Comparison of ENCODE assay signal across 15 mouse cellular contexts in genomic region chr1:143675734-143676361, GRCm38 (mm10). TPM values are rescaled to one million over a fixed set of nuclear protein-coding genes. Genes with fewer than 3 reads are reported as not detected.
DNase-seq lines count a peak whose midpoint lies in the region; ATAC-seq and TF ChIP-seq lines count a peak whose summit lies in the region.
"Had no signal": no experiment of that assay in that cellular context is flagged by ENCODE, and none has a peak within 500 bp of the region (broad histone marks: within the 10 kb centered on the region; RNA-seq: fewer than 3 reads in every experiment).

No protein-coding gene starts in this region.

- no peaks in the 10 kb centered on the region for H3K9me3 ChIP-seq in midbrain, embryonic 14.5 days (ENCODE audit: control insufficient read depth, low read length)
- no peaks in the 10 kb centered on the region for H3K9me3 ChIP-seq in midbrain, embryonic 13.5 days
- H3K9me3 ChIP-seq in intestine, embryonic 15.5 days, result no peaks in the 10 kb centered on the region
- H3K9me3 ChIP-seq: limb, embryonic 15.5 days had no signal

- no peaks in the 10 kb centered on the region for H3K27me3 ChIP-seq in midbrain, embryonic 14.5 days (ENCODE audit: control insufficient read depth, insufficient read depth, low read length)
- no peaks in the 10 kb centered on the region for H3K27me3 ChIP-seq in midbrain, embryonic 13.5 days
- no peaks in the 10 kb centered on the region for H3K27me3 ChIP-seq in Patski
- no peaks in the 10 kb centered on the region for H3K27me3 ChIP-seq in intestine, embryonic 15.5 days (replicated peaks)
- H3K27me3 ChIP-seq: limb, embryonic 15.5 days had no signal

- CTCF ChIA-PET in Patski (lab: Charles Lee), result no interaction called here

- no peak overlapping the region for H3K4me2 ChIP-seq in midbrain, embryonic 14.5 days (ENCODE audit: low read length)
- no peak overlapping the region for H3K4me2 ChIP-seq in midbrain, embryonic 13.5 days (replicated peaks)
- no peak overlapping the region for H3K4me2 ChIP-seq in intestine, embryonic 15.5 days (replicated peaks)
- H3K4me2 ChIP-seq: limb, embryonic 15.5 days had no signal

- peak; percentile 44 for TF ChIP-seq CTCF in gastrocnemius, adult 2 months (IDR thresholded peaks at IDR 0.05)
- peak; percentile 34 for TF ChIP-seq CTCF in Patski (IDR thresholded peaks at IDR 0.05)

- 90% methylated on average over 4 of the region's 4 CpGs for WGBS in midbrain, embryonic 14.5 days
- 94% methylated on average over 4 of the region's 4 CpGs for WGBS in midbrain, embryonic 13.5 days
- 87% methylated on average over 4 of the region's 4 CpGs for WGBS in intestine, embryonic 15.5 days

- no peak for DNase-seq in gastrocnemius, adult 2 months
- DNase-seq in gastrocnemius, postnatal 25 days, result no peak
- DNase-seq in midbrain, embryonic 14.5 days, result peak; percentile 76
- no peak for DNase-seq in Patski (ENCODE audit: low read depth, low spot score)
- DNase-seq in retina, postnatal 1 day, result peak; percentile 7
- DNase-seq in cerebellum, adult 9-10 months, result no peak
- DNase-seq: cerebellum, adult 2 months; heart, adult 11 months; lung, adult 18-20 months; thymus, postnatal 36 days had no signal

- peaks cover 26% of the 10 kb centered on the region; the same call in 1 of the 2 replicates for H3K36me3 ChIP-seq in midbrain, embryonic 14.5 days (ENCODE audit: control insufficient read depth, insufficient read depth, low read length)
- peaks cover 28% of the 10 kb centered on the region for H3K36me3 ChIP-seq in midbrain, embryonic 13.5 days
- 0 out of 2 replicates have a peak, but pooled peaks cover 7% of the 10 kb centered on the region for H3K36me3 ChIP-seq in intestine, embryonic 15.5 days

- no peak overlapping the region for H3K27ac ChIP-seq in gastrocnemius, adult 2 months
- H3K27ac ChIP-seq in midbrain, embryonic 14.5 days (replicated peaks; ENCODE audit: low read depth, low read length), result no peak overlapping the region
- no peak overlapping the region for H3K27ac ChIP-seq in midbrain, embryonic 13.5 days
- no peak overlapping the region for H3K27ac ChIP-seq in intestine, embryonic 15.5 days
- H3K27ac ChIP-seq: limb, embryonic 15.5 days had no signal

- POLR2A ChIA-PET in Patski (lab: Charles Lee), result no interaction called here

- in situ Hi-C loops in Patski (cut with MboI; ENCODE audit: low pct_unique_long_range_greater_than_20kb), result no loop called here

- no peak overlapping the region for H3K4me3 ChIP-seq in gastrocnemius, adult 2 months
- no peak overlapping the region for H3K4me3 ChIP-seq in midbrain, embryonic 14.5 days (replicated peaks; ENCODE audit: low read depth, low read length)
- H3K4me3 ChIP-seq in midbrain, embryonic 13.5 days (replicated peaks), result no peak overlapping the region
- H3K4me3 ChIP-seq in intestine, embryonic 15.5 days (replicated peaks), result no peak overlapping the region
- H3K4me3 ChIP-seq: limb, embryonic 15.5 days had no signal

- intact Hi-C loops in gastrocnemius, adult 2 months (cut with DNase I), result no loop called here

- H3K9ac ChIP-seq in midbrain, embryonic 14.5 days (replicated peaks; ENCODE audit: low read length), result no peak overlapping the region
- H3K9ac ChIP-seq in midbrain, embryonic 13.5 days (replicated peaks), result no peak overlapping the region
- H3K9ac ChIP-seq in intestine, embryonic 15.5 days, result no peak overlapping the region
- H3K9ac ChIP-seq: limb, embryonic 15.5 days had no signal

- H3K4me1 ChIP-seq in midbrain, embryonic 14.5 days (ENCODE audit: control insufficient read depth, insufficient read depth, low read length), result no peaks in the 10 kb centered on the region
- H3K4me1 ChIP-seq in midbrain, embryonic 13.5 days (replicated peaks), result no peaks in the 10 kb centered on the region
- H3K4me1 ChIP-seq in intestine, embryonic 15.5 days (replicated peaks), result no peaks in the 10 kb centered on the region
- H3K4me1 ChIP-seq: limb, embryonic 15.5 days had no signal

- no peak for ATAC-seq in midbrain, embryonic 14.5 days (ENCODE audit: low FRiP score, low TSS enrichment)
- no peak for ATAC-seq in midbrain, embryonic 13.5 days
- no peak for ATAC-seq in Patski
- no peak for ATAC-seq in intestine, embryonic 15.5 days
- ATAC-seq: hindbrain, embryonic 16.5 days had no signal

RNA-seq across cellular contexts. Expression of gene Cdc73, which starts 26.8 kb away (rescaled TPM):
- total RNA-seq in gastrocnemius, adult 2 months (2021), result 10 to 100 TPM; 48.8 to 52.7 TPM
- total RNA-seq in gastrocnemius, postnatal 25 days (2021), result 10 to 100 TPM; 36.0 to 36.6 TPM
- 17.1 and 20.6 TPM in 2 replicates for polyA plus RNA-seq in midbrain, embryonic 14.5 days (2014; fragmentation: Nextera tagmentation; extraction: Ambion mirVana)
- polyA plus RNA-seq in midbrain, embryonic 13.5 days (2015; fragmentation: Nextera tagmentation; extraction: Ambion mirVana), result 21.0 and 26.8 TPM in 2 replicates
- polyA plus RNA-seq in Patski (2021), result 56.4 TPM
- 26.7 and 28.0 TPM in 2 replicates for polyA plus RNA-seq in intestine, embryonic 15.5 days (2015; fragmentation: Nextera tagmentation; extraction: Ambion mirVana)

RNA-seq across cellular contexts. Expression of gene B3galt2, which starts 35.4 kb away (rescaled TPM):
- under 1 TPM; 0.31 to 0.98 TPM for total RNA-seq in gastrocnemius, adult 2 months (2021)
- total RNA-seq in gastrocnemius, postnatal 25 days (2021), result 1 to 10 TPM in 1 of 2 experiments, under 1 TPM in 1; 0.97 to 3.3 TPM
- 9.3 and 9.7 TPM in 2 replicates for polyA plus RNA-seq in midbrain, embryonic 14.5 days (2014; fragmentation: Nextera tagmentation; extraction: Ambion mirVana)
- 4.3 and 4.5 TPM in 2 replicates for polyA plus RNA-seq in midbrain, embryonic 13.5 days (2015; fragmentation: Nextera tagmentation; extraction: Ambion mirVana)
- not detected for polyA plus RNA-seq in Patski (2021)
- polyA plus RNA-seq in intestine, embryonic 15.5 days (2015; fragmentation: Nextera tagmentation; extraction: Ambion mirVana), result 0.21 and 0.23 TPM in 2 replicates
- polyA plus RNA-seq: testis, adult 2 months had no signal

RNA-seq across cellular contexts. Expression of gene Glrx2, which starts 40.3 kb away (rescaled TPM):
- 10 to 100 TPM; 77.3 to 81.4 TPM for total RNA-seq in gastrocnemius, adult 2 months (2021)
- 10 to 100 TPM; 73.2 to 79.5 TPM for total RNA-seq in gastrocnemius, postnatal 25 days (2021)
- 99.9 and 117 TPM in 2 replicates for polyA plus RNA-seq in midbrain, embryonic 14.5 days (2014; fragmentation: Nextera tagmentation; extraction: Ambion mirVana)
- 135 and 140 TPM in 2 replicates for polyA plus RNA-seq in midbrain, embryonic 13.5 days (2015; fragmentation: Nextera tagmentation; extraction: Ambion mirVana)
- polyA plus RNA-seq in Patski (2021), result 52.8 TPM
- polyA plus RNA-seq in intestine, embryonic 15.5 days (2015; fragmentation: Nextera tagmentation; extraction: Ambion mirVana), result 91.2 and 94.7 TPM in 2 replicates

Comparison
In these comparisons a context has a peak if more than half of its experiments do, and no peak if none do; other contexts are left out.
1. DNase-seq: peak in midbrain, embryonic 14.5 days (single experiment) and retina, postnatal 1 day (single experiment); none in gastrocnemius, adult 2 months (single experiment), gastrocnemius, postnatal 25 days (single experiment), Patski (single experiment) and cerebellum, adult 9-10 months (single experiment).